Mouse (Mus musculus): ENCODE results near the gene Plcxd1.
"Not testable (repeated sequence)": the region's sequence is repeated elsewhere in the genome, so short reads cannot be mapped to it uniquely, and the experiment has no call there.

Plcxd1 gene

DNA sequence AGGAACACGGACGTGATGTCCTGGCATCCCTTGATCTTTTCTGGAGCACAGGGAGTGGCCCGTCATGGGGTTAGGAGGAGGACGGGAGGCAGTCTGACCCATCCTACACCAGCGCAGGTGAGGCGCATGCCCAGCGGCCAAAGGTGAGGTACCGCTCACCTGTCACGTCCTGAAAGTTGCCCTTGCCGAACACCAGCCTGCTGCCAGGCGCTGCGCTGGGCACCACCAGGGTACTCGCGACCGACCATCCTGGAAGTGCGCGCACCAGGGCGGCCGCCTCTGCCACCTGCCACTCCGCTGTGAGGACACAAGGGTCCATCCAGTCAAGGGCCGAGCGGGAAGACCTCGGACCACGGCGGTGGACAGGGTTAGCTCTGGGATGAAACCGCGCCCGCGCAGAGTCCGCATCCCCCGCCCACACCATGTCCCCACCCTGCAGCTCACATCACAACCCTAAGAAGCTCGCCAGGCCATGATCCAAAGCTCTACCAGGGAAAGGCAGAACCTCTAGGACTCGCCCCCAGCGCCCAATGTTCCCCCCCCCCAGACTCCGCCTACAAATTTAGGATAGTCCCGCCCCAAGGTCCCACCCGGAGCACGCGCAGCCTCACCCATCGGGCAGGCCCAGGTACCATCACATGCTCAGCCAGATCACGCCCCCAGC, 7.3 kb downstream of the Plcxd1 start:
- in situ Hi-C loops (cut with MboI; ENCODE audit: low sequenced_read_pairs) = no loop called here

- in situ Hi-C loops (cut with MboI; ENCODE audit: low sequenced_read_pairs) = no loop called here
Observed at GRCm38 (mm10) chr5:110107581-110108304, 8.0 kb downstream of the Plcxd1 start, which contains the start of gene Gtpbp6. Gene Gtpbp6 (minus strand): TSS chr5:110108197.

GRCm38 (mm10) chr5:110108305-110108628, 8.5 kb downstream of the Plcxd1 start:
- in situ Hi-C loops (cut with MboI; ENCODE audit: low sequenced_read_pairs) = no loop called here

DNA sequence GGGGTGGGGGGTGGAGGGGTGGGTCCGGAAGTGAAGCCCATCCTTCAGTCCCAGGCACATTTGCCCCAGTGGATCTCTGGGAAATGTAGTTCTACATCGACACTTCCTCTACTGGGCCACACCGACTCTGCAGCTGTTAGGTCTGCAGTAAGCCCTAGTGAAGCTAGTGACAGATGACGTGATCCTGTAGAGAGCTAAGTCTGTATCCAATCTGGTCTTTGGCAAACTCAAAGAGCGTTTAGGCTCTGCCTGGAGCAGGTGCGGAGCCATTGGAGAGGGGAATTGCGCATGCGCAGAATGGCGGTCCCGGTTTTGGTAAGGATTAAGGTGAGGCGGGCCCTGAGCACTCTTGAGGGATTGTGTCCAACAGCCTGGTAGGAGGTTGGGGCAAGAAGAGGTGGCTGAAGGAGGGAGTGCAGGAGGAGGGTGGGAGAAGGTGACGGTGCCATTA, 10.2 kb downstream of the Plcxd1 start, which contains the start of gene Zfp605:
Gene Zfp605 (plus strand): TSS at position 102 of the 451 bp plus-strand sequence.
- in situ Hi-C loops (cut with MboI; ENCODE audit: low sequenced_read_pairs) = no loop called here

DNA sequence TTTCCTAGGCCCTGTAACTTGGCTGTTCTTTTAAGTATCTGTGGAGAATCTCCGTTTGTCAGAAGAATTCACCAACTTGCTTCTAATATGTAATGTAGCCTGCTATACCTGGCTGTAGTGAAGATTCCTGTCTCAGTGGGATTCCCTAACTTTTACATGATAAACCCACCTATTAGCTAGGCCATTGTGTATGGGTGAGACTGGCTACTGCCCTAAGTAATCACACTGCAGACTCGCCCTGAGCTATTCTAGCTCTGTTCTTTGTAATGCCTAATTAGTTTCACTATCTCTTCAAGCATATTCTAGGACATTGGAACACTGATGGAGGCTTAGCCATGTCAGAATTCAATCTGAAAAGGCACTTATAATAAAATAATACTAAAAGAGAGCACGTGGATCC, 22.6 kb downstream of the Plcxd1 start:
- in situ Hi-C loops (cut with MboI; ENCODE audit: low sequenced_read_pairs) = not testable (repeated sequence)

- in situ Hi-C loops (cut with MboI; ENCODE audit: low sequenced_read_pairs) = no loop called here
Observed at GRCm38 (mm10) chr5:110135293-110136086, 35.7 kb downstream of the Plcxd1 start, which contains the start of gene Chfr. Gene Chfr (plus strand): TSS chr5:110135842.

DNA sequence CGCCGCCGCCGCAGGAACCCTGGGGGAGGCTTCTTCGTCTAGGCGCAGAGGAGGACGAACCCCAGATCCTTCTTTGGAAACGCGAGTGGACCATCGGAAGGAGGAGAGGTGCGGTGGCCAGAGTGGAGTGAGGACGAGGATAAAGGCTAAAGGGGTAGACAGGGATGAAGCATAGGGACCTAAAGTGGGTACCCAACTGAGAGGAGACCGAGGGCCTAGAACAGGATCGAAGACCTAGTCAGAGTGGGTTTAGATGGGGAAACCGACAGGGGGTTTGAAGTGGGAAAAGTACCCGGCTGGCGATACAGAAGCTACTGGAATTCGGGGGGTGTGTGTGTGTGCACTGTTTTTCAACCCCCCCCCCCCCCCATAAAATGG, 36.3 kb downstream of the Plcxd1 start:
- in situ Hi-C loops (cut with MboI; ENCODE audit: low sequenced_read_pairs) = no loop called here

- in situ Hi-C loops (cut with MboI; ENCODE audit: low sequenced_read_pairs) = no loop called here
Observed at GRCm38 (mm10) chr5:110137816-110138215, 38.0 kb downstream of the Plcxd1 start.

GRCm38 (mm10) chr5:110139325-110139724, 39.6 kb downstream of the Plcxd1 start:
- in situ Hi-C loops (cut with MboI; ENCODE audit: low sequenced_read_pairs) = no loop called here

DNA sequence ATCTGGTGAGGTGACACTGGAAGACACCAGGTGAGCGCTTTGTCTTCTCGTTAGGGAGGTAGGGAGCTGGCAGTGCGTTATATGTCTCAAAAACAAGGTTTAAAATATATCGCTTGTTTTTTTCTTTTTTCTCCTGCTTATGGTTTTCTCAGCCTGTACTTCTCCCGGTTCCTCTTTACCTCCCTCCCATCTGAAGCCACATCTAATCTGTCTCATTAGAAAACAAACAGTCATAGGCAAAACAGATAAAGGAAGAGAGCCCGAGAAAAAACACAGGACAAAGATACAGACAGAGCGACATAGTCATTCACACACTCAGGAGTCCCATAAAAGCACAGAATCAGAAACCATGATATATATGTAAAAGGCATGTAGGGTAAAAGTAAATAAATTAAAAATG, 40.7 kb downstream of the Plcxd1 start:
- in situ Hi-C loops (cut with MboI; ENCODE audit: low sequenced_read_pairs) = no loop called here

DNA sequence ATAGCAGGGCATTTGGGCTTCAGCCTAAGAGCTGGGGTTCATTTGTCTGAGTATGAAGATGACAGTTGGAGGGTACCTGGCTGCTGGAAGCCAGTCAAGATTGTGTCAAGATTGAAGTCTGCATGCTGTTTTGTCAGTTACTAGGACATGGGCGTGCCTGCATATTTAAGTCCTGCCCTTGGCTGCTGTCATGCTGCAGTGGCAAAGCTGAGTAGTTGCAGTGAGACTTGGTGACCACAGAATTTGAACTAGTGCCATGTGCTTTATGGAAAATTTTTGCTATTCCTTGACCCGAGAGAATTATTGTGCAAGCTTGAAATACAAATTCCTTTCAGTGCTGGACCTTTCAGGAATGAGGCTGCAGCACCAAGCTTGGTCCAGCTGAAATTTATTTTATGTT, 42.5 kb downstream of the Plcxd1 start:
- in situ Hi-C loops (cut with MboI; ENCODE audit: low sequenced_read_pairs) = no loop called here

DNA sequence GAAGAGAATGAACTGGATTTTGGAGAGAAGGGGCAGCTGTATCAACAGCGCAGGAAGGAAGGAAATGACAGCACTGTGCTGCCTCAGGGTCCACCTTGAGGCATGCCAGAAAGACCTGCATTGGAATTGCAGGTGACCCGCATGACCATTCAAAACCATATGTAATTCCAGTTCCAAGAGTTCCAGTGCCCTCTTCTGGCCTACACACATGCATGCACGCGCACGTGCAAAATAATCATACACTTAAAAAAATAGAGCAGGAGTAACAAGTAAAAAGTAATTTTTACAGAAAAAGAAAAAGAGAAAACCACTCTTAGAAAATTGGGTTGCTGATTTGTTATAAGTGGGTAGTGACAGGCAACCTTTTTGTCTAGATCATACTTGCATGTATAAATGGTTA, 43.2 kb downstream of the Plcxd1 start:
- in situ Hi-C loops (cut with MboI; ENCODE audit: low sequenced_read_pairs) = no loop called here
